Mouse (Mus musculus): ENCODE data around the gene Pdzd7.

Gene Pdzd7

GRCm38 (mm10) chr19:45012636-45013035 is 32.9 kb downstream of the Pdzd7 start:
- DNase-seq (ENCODE audit: low read depth), result peak; percentile 83

DNA sequence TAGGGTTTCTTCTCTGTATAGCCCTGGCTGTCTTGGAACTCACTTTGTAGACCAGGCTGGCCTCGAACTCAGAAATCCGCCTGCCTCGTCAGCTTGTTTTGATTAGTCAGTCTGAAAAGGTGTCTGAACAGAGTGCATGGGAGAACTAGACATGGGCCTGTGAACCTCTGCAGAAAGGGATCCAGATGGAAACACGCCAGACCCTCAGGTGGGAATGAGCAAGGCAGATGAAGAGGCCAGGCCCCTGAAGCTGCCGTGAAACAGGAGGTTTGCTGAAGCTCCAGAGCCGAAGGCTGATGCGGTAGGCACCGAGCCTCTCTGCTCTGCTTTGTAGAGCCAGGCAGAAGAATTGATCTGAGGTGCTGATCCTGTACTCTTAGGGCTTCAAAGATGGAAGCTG is 33.3 kb downstream of the Pdzd7 start:
- DNase-seq (ENCODE audit: low read depth), result no peak

- DNase-seq (ENCODE audit: low read depth), result no peak
These were observed 34.9 kb downstream of the Pdzd7 start for GRCm38 (mm10) chr19:45010646-45011045.

DNA sequence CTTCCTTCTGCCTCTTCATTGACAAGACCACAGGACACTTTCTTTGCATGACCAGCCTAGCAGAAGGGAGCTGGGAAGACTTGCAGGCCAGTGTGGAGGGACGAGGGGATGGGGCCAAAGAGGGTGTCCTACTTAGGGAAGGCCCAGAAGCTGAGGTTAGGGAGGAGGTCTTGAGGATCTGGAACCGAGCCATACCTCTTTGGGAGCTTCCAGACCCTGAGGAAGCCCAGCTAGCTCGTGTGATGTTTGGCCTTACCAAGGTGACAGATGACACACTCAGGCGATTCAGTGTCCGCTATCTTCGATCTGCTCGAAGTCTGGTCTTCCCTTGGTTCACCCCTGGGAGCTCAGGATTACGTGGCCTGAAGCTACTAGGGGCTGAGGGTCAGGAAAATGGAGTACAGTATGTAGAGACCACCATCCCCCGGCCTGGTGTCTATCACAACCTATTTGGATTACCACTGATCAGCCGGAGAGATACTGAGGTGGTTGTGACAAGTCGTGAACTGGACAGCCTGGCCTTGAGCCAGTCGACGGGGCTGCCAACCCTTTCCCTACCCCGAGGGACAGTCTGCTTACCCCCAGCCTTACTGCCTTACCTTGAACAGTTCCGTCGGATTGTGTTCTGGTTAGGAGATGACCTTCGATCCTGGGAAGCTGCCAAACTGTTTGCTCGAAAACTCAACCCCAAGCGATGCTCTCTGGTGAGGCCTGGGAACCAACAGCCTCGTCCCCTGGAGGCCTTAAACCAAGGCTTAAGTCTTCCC is 37.9 kb downstream of the Pdzd7 start:
- DNase-seq (ENCODE audit: low read depth), result no peak

- no peak for DNase-seq (ENCODE audit: low read depth)
These were observed 38.5 kb downstream of the Pdzd7 start for GRCm38 (mm10) chr19:45007021-45007420.

DNA sequence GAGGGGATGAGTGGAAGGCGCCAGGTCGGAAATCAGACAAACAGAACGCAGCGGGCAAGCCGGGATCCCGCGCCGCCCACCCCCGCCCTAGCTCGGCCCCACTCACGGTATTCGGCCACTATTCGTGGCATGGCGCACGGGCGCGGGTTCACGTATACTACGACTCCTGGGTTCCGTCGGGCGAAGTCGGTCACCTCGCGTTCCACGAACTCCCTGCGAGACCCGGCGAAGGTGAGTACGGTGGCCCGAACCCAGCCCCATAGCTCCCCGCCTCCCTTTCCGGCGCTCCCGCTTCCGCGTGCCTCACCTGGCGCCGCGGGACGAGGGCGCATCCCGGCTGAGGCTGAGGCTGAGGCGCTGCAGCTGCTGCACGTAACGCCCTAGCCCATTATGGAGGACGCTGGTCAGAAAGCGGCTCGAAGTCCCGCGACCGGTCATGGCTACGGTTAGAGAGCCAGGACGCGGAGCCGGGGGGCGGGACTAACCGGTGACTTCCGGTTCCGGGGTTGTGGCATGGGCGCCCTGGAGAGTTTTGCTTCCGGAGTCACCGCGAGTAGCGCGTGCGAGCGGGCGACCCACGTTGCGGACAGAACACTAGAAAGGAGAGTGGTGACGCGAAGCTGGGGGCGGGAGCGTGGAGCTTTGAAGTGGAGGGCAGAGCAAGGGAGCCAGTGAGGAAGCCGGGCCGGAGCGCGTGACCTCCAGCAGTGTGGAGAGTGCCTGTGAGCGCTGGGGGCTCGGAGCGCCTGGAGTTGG is 39.4 kb downstream of the Pdzd7 start, which contains the start of gene Mrpl43:
TSS of gene Mrpl43 (minus strand) at position 486 of the 756 bp plus-strand sequence.
- peak; percentile 96 for DNase-seq (ENCODE audit: low read depth)

- peak; percentile 77 for DNase-seq (ENCODE audit: low read depth)
These were observed 40.1 kb downstream of the Pdzd7 start, which contains the start of gene Twnk for GRCm38 (mm10) chr19:45005444-45005843. TSS of gene Twnk (plus strand) at chr19:45005663.

GRCm38 (mm10) chr19:45003740-45004516 is 41.6 kb downstream of the Pdzd7 start:
- DNase-seq (ENCODE audit: low read depth), result no peak

- peak; percentile 26 for DNase-seq (ENCODE audit: low read depth)
These were observed 43.2 kb downstream of the Pdzd7 start for GRCm38 (mm10) chr19:45002301-45002700.

GRCm38 (mm10) chr19:44999647-45000046 is 45.9 kb downstream of the Pdzd7 start:
- no peak for DNase-seq (ENCODE audit: low read depth)

DNA sequence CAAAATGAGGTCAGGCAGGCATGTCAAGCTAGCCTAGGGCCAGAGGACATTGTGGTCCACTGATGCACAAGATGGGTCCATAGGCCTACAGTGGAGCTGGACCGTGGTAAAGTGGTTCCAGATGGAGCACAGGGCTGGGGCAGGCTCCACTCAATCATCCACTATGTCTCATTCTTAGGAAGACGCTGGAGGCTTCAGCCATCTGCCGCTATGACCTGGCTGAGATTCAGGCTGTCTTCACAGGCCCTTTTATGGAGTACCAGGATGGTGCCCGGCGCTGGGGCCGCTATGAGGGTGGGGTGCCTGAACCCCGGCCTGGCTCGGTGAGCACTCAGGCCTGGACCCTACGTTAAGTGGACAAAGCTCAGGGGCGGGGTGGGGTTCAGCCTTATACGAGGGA is 47.7 kb downstream of the Pdzd7 start:
- peak; percentile 58 for DNase-seq (ENCODE audit: low read depth)

- DNase-seq (ENCODE audit: low read depth), result no peak
These were observed 52.8 kb downstream of the Pdzd7 start for GRCm38 (mm10) chr19:44992712-44993111.

DNA sequence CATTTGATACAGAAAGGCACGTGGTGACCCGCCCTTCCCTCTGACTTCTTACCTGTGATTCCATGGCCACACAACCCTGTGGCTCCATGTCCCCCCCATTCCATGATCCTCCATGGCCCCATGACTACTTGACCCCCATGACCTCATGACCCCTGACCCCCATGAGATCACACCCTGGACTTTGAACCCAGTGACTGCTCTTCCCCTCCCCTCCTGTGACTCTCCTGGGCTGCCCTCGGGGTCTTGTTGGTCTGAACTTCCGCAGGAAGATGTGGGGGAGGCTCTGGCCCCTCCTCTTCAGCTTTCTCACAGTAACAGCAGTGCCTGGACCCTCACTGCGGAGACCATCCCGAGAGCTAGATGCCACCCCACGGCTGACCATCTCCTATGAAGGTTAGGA is 53.3 kb downstream of the Pdzd7 start:
- no peak for DNase-seq (ENCODE audit: low read depth)

DNA sequence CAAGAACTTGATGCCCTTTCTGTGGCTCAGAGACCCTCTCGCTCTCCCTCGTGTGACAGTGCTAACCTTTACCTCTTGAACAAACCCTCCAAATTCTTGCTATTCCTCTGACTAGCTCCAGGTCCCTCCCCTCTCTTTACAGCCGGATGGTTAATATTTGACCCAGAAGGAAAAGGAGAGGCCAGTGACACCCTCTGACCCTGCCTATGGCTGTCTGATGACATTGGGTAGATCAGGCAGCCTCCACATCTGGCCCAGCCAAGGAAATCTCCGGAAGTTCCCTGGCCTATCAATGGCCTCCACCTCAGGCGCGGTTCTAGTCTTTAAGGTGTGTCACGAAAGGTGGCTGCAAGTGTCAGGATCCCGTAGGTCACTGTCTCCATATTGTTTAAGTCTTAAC is 54.5 kb downstream of the Pdzd7 start:
- no peak for DNase-seq (ENCODE audit: low read depth)

DNA sequence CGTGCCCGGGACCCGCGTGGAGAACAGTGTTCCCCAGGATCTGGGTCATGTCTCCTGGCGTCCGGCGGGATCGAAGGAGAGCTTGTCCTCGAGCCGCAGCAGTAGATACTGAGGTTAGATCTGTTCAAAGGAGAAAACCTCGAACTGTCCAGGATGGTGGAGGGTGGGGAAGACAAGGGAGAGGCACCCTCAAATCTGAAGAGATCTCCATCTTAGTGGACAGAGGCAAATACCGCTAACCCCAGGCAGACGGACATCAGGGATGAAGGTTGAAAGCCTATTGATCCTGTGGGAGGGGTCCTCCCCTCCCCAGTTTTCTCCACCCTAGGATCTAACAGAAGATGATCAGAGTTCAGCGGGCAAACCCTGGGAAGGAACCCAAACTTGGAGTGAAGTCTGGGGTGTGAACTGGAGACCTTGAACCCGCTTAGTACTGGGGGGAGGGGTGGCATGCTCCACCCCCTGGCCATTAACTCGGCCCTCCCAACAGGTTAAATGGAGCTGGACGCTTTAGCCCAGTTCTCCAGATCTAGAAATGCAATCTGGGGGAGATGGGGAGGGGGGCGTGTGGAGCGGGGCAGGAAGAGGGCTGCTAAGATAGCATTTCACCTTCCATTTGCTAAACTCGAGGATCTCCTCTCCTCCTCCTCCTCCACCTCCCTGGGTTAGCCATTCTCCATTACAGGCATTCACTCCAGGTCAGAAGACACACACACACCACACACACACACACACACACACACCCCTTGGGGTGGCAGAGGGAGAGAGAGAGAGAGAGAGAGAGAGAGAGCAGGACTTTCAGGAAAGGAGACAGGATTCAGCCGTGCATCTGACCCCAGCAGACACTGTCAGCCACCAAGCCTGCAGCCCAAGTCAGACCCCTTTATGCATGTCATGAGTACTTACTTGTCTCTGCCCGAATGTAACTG is 55.7 kb downstream of the Pdzd7 start:
- DNase-seq (ENCODE audit: low read depth), result no peak

GRCm38 (mm10) chr19:44988831-44989566 is 56.5 kb downstream of the Pdzd7 start, which contains the start of gene Sema4g:
TSS of gene Sema4g (plus strand) at chr19:44989101.
- DNase-seq (ENCODE audit: low read depth), result peak; percentile 69

- DNase-seq (ENCODE audit: low read depth), result no peak
These were observed 57.2 kb downstream of the Pdzd7 start for GRCm38 (mm10) chr19:44988321-44988720.

GRCm38 (mm10) chr19:44987851-44988250 is 57.7 kb downstream of the Pdzd7 start:
- no peak for DNase-seq (ENCODE audit: low read depth)

DNA sequence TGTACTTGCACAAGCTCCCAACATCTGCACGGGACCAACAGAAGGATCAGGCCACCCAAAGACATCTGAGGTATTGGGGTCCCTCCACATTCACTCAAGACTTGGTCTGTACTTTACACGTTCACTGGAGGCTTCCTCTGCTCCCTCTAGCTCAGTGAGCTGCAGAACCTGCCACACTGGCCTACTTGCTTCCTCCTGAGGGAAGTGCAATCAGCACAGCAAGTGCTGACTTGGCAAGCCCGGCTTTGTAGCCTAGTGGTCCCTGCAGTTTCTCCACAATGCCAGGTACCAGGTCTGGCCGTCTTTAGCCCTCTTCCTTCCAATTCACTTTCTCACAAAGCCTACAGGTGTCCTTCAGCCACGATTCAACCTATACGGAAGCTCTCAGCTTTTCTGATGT is 58.5 kb downstream of the Pdzd7 start:
- DNase-seq (ENCODE audit: low read depth), result no peak

DNA sequence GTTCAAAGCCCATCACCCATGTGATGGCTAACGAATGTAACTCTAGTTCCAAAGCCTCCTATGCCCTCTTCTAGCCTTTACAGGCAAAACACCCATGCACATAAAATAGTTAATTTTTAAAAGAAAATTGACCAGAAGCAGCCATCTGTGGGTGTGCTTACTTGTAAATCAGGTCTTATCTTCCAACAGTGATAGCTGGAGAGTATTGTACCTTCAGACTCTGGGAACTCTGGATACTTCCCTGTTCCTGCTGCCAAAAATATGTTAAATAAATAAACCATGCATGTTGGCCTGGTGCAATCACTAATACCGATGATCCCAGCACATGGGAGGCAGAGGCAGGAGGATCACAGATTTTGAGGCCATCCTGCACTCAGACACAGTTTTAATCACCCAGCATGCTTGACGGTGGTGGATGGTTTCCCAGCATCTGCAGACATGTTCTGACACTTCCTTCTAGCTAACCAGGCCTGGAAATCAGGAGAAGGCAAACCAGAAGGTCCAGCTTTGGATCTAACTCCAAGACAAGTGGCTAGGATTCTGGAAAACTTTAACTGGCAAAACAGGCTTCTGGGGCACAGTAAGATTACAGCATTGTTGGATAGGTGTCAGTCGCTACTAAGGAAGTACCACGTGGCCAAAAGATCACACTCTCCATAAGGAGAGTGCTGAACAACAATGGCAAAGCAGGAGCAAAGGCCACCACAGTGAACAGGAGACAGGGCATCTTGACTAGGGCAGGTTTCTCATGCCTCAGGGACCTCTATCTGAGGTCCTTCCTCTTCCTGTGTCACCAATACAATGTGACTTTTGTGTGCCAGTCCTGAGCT is 60.1 kb downstream of the Pdzd7 start:
- no peak for DNase-seq (ENCODE audit: low read depth)
